Mouse (Mus musculus): ENCODE data around the gene Tmem132e. TPM values are rescaled to one million over a fixed set of nuclear protein-coding genes. Genes with fewer than 3 reads are reported as not detected.
A peak's percentile ranks its signal among the peaks of the same experiment; 100 is the strongest.

Gene Tmem132e
- 0.36 and 0.67 TPM in 2 replicates for polyA plus RNA-seq (2015; fragmentation: Nextera tagmentation; extraction: Ambion mirVana)

GRCm38 (mm10) chr11:82388371-82389313 lies at the start of gene Tmem132e:
Gene Tmem132e (plus strand): TSS chr11:82388900.
- peak within 1 kb of the TSS; percentile 64 for H3K4me3 ChIP-seq
- no peaks in the 10 kb centered on the region for H3K36me3 ChIP-seq (ENCODE audit: poor library complexity, severe bottlenecking)
- peak; percentile 36; the same call in 1 of the 2 replicates for ATAC-seq
- peaks cover 71% of the 10 kb centered on the region for H3K27me3 ChIP-seq
- under 1% methylated on average over 84 of the region's 88 CpGs for WGBS
- H3K9ac ChIP-seq: peak within 1 kb of the TSS; percentile 68
- peak within 1 kb of the TSS; percentile 99 for H3K4me2 ChIP-seq
- H3K27ac ChIP-seq: no peak within 1 kb of the TSS
- no peaks in the 10 kb centered on the region for H3K9me3 ChIP-seq (replicated peaks)
- H3K4me1 ChIP-seq: peaks cover 31% of the 10 kb centered on the region

GRCm38 (mm10) chr11:82339921-82340401 lies 48.7 kb upstream of the Tmem132e start:
- Histone ChIP-seq H3K9ac (no peak overlapping the region), H3K4me3 (no peak overlapping the region), H3K4me2 (no peak overlapping the region), H3K27ac (no peak overlapping the region), H3K36me3 (ENCODE audit: poor library complexity, severe bottlenecking) (no peaks in the 10 kb centered on the region), H3K9me3 (replicated peaks) (no peaks in the 10 kb centered on the region), H3K4me1 (no peaks in the 10 kb centered on the region), H3K27me3 (no peaks in the 10 kb centered on the region)
- ATAC-seq: no peak
- 38% methylated on average over 7 of the region's 7 CpGs for WGBS

GRCm38 (mm10) chr11:82340416-82340815 lies 48.3 kb upstream of the Tmem132e start:
- Histone ChIP-seq H3K9ac (no peak overlapping the region), H3K27me3 (no peaks in the 10 kb centered on the region), H3K4me2 (no peak overlapping the region), H3K4me1 (no peaks in the 10 kb centered on the region), H3K9me3 (replicated peaks) (no peaks in the 10 kb centered on the region), H3K36me3 (ENCODE audit: poor library complexity, severe bottlenecking) (no peaks in the 10 kb centered on the region), H3K4me3 (no peak overlapping the region), H3K27ac (no peak overlapping the region)
- 56% methylated on average over 6 of the region's 6 CpGs for WGBS
- ATAC-seq: no peak

GRCm38 (mm10) chr11:82340900-82341299 lies 47.8 kb upstream of the Tmem132e start:
- Histone ChIP-seq H3K4me1 (no peaks in the 10 kb centered on the region), H3K36me3 (ENCODE audit: poor library complexity, severe bottlenecking) (no peaks in the 10 kb centered on the region), H3K9me3 (replicated peaks) (no peaks in the 10 kb centered on the region), H3K4me2 (no peak overlapping the region), H3K27me3 (no peaks in the 10 kb centered on the region), H3K27ac (no peak overlapping the region), H3K9ac (no peak overlapping the region), H3K4me3 (no peak overlapping the region)
- WGBS: 76% methylated on average over 2 of the region's 2 CpGs
- ATAC-seq: no peak

DNA sequence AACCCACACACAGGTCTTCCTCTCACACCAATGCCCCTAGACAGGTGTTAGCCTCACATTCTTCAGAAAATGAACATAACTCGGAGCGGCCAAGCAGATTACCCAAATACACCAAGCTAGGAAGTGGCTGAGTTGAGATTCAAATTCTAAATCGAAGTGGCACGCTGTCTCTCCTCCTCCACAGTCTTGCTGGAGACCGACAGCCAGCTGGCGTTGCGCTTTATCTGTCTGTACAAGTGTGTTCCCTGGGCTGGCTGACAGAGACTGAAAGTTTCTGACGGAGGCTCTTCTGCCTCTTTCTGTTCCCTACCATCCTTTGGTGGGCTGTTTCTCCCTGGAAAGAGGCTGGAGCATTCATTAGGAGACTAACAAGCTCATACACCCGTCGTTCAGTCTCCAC lies 37.7 kb upstream of the Tmem132e start:
- no peaks in the 10 kb centered on the region for H3K4me1 ChIP-seq
- 86% methylated on average over 10 of the region's 10 CpGs for WGBS
- no peak for ATAC-seq
- no peak overlapping the region for H3K4me3 ChIP-seq
- no peaks in the 10 kb centered on the region for H3K9me3 ChIP-seq (replicated peaks)
- no peaks in the 10 kb centered on the region for H3K36me3 ChIP-seq (ENCODE audit: poor library complexity, severe bottlenecking)
- no peak overlapping the region for H3K9ac ChIP-seq
- H3K27me3 ChIP-seq: no peaks in the 10 kb centered on the region
- no peak overlapping the region for H3K27ac ChIP-seq
- no peak overlapping the region for H3K4me2 ChIP-seq

GRCm38 (mm10) chr11:82370151-82370550 lies 18.5 kb upstream of the Tmem132e start:
- Histone ChIP-seq H3K9ac (no peak overlapping the region; the same call in 1 of the 2 replicates), H3K27me3 (no peaks in the 10 kb centered on the region), H3K36me3 (ENCODE audit: poor library complexity, severe bottlenecking) (no peaks in the 10 kb centered on the region), H3K9me3 (replicated peaks) (no peaks in the 10 kb centered on the region), H3K4me3 (no peak overlapping the region), H3K27ac (no peak overlapping the region), H3K4me1 (peaks cover 12% of the 10 kb centered on the region), H3K4me2 (no peak overlapping the region)
- 59% methylated on average over 11 of the region's 11 CpGs for WGBS
- ATAC-seq: no peak

DNA sequence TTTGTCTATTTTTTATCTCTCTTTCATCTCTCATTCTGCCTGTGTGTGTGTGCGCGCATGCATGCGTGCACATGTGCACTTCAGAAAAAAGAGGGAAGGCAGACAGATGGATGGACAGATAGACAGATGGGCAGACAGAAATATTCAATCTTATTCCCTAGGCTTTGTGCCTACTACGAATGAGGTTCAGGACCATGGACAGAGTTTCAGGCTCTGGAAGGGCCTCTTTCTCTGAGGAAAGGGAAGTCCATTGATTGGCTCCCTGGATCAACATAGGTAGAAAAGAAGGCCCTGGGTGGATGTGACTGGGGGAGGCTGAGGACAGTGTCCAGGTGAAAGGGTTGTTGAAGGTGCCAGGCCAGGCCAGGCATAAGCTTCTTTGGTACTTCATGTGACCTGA lies 17.1 kb upstream of the Tmem132e start:
- 69% methylated on average over 4 of the region's 4 CpGs for WGBS

DNA sequence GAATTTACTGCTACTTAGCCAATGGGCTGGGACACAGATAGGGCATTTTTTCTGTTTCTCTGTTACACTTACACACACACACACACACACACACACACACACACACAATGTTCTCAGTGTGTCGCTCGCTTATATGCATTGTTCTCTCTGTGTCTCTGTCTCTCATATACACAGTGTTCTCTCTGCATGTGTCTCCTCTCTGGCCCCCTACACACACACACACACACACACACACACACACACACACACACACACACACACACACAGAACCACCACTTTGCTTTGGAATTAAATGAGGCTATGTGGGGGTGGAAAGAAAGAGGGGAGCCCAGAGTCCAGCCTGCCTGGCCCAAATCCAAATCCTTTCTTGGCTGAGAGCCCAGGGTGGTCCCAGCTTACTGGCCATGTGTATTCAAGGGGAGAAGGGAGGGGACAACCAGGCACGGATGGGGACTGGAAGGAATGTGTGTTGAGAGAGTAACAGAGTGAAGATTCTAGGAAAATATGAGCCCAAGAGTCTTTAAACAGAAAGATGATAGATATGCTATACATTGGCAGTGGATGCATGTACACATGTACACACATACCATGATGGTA lies 8.0 kb upstream of the Tmem132e start:
- peak; percentile 90 for ATAC-seq
- Histone ChIP-seq H3K27ac (peak overlapping the region; percentile 57), H3K9me3 (replicated peaks) (no peaks in the 10 kb centered on the region), H3K36me3 (ENCODE audit: poor library complexity, severe bottlenecking) (no peaks in the 10 kb centered on the region), H3K4me2 (no peak overlapping the region), H3K4me3 (no peak overlapping the region), H3K4me1 (peaks cover 22% of the 10 kb centered on the region), H3K27me3 (peaks cover 25% of the 10 kb centered on the region), H3K9ac (no peak overlapping the region)
- 25% methylated on average over 3 of the region's 3 CpGs for WGBS

More for the DNA sequence above, 17.1 kb upstream of the Tmem132e start:
- Histone ChIP-seq H3K27me3 (no peaks in the 10 kb centered on the region), H3K4me2 (no peak overlapping the region), H3K9me3 (replicated peaks) (no peaks in the 10 kb centered on the region), H3K27ac (no peak overlapping the region), H3K9ac (no peak overlapping the region), H3K36me3 (ENCODE audit: poor library complexity, severe bottlenecking) (no peaks in the 10 kb centered on the region), H3K4me3 (no peak overlapping the region), H3K4me1 (peaks cover 12% of the 10 kb centered on the region)
- ATAC-seq: no peak

GRCm38 (mm10) chr11:82386970-82387540 lies 1.6 kb upstream of the Tmem132e start:
- under 1% methylated on average over 51 of the region's 51 CpGs for WGBS
- Histone ChIP-seq H3K27me3 (peaks cover 76% of the 10 kb centered on the region), H3K9me3 (replicated peaks) (no peaks in the 10 kb centered on the region), H3K4me2 (peak overlapping the region; percentile 99), H3K36me3 (ENCODE audit: poor library complexity, severe bottlenecking) (no peaks in the 10 kb centered on the region), H3K4me3 (peak overlapping the region; percentile 64), H3K9ac (peak overlapping the region; percentile 68), H3K4me1 (peaks cover 31% of the 10 kb centered on the region), H3K27ac (0 out of 2 replicates have a peak overlapping the region, but pooled peaks have one; percentile 3)
- ATAC-seq: peak; percentile 74

DNA sequence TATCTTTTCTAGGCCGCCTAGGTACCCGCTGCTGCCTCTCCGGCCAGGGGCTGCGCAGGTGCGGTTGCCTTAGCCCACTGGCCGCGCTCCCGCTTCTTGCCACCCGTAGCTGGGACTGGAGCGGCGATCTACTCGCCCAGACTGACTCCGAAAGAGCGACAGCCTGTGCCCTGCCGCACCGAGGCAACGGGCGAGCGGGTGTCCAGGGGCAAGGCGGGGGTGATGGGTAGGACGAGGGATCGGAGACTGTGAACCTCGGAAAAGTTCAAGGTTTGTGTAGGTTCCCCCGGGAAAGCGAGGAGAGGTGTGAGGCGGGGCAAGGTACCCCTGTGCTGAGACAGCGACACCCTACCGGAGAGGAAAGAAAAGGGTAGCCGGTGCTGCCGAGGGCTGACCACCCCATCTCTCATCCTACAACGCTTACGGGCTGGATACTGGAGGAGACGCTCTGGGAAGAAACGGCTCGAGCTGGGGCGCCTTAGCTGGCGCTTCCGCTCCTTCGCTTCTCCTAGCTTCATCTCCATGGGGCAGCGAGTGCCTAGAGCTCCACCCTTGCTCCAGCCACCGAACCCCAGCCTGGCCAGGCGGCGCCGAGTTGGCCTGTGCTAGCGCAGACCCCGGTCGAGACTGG lies 874 bp upstream of the Tmem132e start:
- H3K4me1 ChIP-seq: peaks cover 31% of the 10 kb centered on the region
- no peak overlapping the region for H3K27ac ChIP-seq
- H3K4me2 ChIP-seq: peak overlapping the region; percentile 99
- ATAC-seq: no peak
- WGBS: under 1% methylated on average over 47 of the region's 47 CpGs
- peak overlapping the region; percentile 68 for H3K9ac ChIP-seq
- no peaks in the 10 kb centered on the region for H3K9me3 ChIP-seq (replicated peaks)
- H3K36me3 ChIP-seq (ENCODE audit: poor library complexity, severe bottlenecking): no peaks in the 10 kb centered on the region
- peaks cover 78% of the 10 kb centered on the region for H3K27me3 ChIP-seq
- peak overlapping the region; percentile 64 for H3K4me3 ChIP-seq

DNA sequence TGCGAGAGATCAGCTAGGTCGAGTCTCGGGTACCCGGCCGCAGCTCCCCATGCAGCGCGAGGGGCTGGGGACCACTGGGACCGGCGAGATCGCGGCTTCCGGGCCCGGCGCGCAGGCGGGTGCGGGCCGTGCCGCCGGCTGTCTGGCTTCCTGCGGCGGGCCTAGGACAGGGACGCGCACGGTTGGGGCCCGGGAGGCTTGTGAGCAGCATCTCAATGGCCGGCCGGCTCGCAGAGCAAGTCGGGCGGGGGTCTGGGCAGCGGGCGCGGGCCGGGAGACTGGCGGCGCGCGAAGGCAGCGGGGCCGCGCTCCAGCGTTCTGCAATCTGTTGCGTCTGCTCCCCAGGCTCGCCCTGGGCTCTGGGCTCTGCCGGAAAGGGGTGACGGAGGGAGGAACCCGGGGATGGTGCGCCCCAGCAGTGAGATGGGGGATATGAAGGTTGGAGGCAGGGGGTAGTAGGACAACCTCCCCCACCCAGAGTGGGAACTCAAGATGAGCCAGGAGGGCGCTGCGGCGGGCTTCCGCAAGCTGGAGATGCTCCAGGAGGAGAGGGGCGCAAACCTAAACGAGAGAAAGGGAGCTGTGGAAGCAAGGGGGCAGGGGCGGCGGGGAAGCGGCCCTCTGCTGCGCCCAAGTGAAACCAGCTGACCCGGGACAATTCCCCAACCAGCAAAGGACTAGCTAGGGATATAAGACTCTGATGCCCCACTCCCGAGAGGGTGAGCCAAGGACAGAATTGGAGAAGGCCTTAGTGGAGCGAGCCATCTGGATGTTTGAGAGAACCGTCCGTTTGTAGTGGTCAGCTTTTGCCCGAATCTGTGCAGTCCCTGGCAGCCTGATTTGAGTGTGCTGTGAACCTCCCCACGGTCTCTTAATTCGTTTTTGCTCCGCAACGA lies 944 bp downstream of the Tmem132e start:
- Histone ChIP-seq H3K4me1 (peaks cover 31% of the 10 kb centered on the region), H3K9me3 (replicated peaks) (no peaks in the 10 kb centered on the region), H3K27me3 (peaks cover 66% of the 10 kb centered on the region), H3K36me3 (ENCODE audit: poor library complexity, severe bottlenecking) (no peaks in the 10 kb centered on the region), H3K4me3 (peak overlapping the region; percentile 64), H3K4me2 (peak overlapping the region; percentile 99), H3K9ac (peak overlapping the region; percentile 68), H3K27ac (no peak overlapping the region)
- ATAC-seq: peak; percentile 28
- WGBS: 1% methylated on average over 56 of the region's 69 CpGs

All from forebrain, embryonic 13.5 days (tissue).